Mouse (Mus musculus): ENCODE measurements around the gene Ubl3. TPM values are rescaled to one million over a fixed set of nuclear protein-coding genes. Genes with fewer than 3 reads are reported as not detected.

Gene Ubl3
- total and polyA plus RNA-seq, 3 experiments, result 23.5 to 36.4 (median 34.4) TPM

GRCm38 (mm10) chr5:148550821-148551763, 1.5 kb downstream of the Ubl3 start:
- H3K27me3 ChIP-seq (ENCODE audit: insufficient read depth, low read length), result no peaks in the 10 kb centered on the region
- H3K4me1 ChIP-seq (ENCODE audit: insufficient read depth, low read depth, low read length), result peaks cover 50% of the 10 kb centered on the region
- H3K4me3 ChIP-seq (ENCODE audit: low read depth, low read length), result peak overlapping the region; percentile 83
- DNase-seq (ENCODE audit: low spot score), result no peak
- no peaks in the 10 kb centered on the region for H3K9me3 ChIP-seq (replicated peaks)
- TF ChIP-seq GATA1 (IDR thresholded peaks at IDR 0.05; ENCODE audit: borderline replicate concordance, low read length) (no peak), GATA2 (IDR thresholded peaks at IDR 0.05; ENCODE audit: borderline replicate concordance, low read depth, low read length) (no peak), TAL1 (conservative IDR thresholded peaks at IDR 0.05; ENCODE audit: low read depth, low read length) (no peak), POLR2AphosphoS5 (IDR thresholded peaks at IDR 0.05; ENCODE audit: insufficient replicate concordance, low read depth, low read length) (no peak), CTCF (IDR thresholded peaks at IDR 0.05; ENCODE audit: low read depth, low read length) (no peak)
- no peaks in the 10 kb centered on the region for H3K36me3 ChIP-seq (replicated peaks)
- ATAC-seq (ENCODE audit: extremely low read depth, insufficient number of reproducible peaks, low FRiP score, poor library complexity, severe bottlenecking), result no peak

DNA sequence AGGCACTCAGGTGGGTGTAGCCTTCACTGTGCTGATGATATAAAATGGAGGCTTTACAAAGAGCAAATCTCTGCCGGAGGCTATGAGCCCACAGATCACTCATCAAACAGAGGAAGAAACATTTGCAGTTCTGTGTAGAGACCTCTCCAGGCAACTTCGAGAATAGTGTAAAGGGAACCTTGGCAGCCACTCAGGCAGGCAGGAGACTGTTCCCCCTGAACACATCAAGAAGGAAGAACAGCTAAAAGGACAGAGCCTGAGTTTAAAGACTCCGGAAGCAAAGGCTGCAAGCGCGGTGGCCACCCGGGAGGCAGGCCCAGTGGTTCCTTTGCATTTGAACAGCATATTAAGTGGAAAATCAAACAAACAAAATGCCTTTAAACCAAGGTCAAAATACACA, 2.2 kb downstream of the Ubl3 start:
- peak overlapping the region; percentile 42; the same call in 1 of the 2 replicates for H3K4me3 ChIP-seq (ENCODE audit: low read depth, low read length)
- H3K36me3 ChIP-seq (replicated peaks), result peaks cover under 1% of the 10 kb centered on the region
- no peak for ATAC-seq (ENCODE audit: extremely low read depth, insufficient number of reproducible peaks, low FRiP score, poor library complexity, severe bottlenecking)
- DNase-seq (ENCODE audit: low spot score), result no peak
- peaks cover 51% of the 10 kb centered on the region for H3K4me1 ChIP-seq (ENCODE audit: insufficient read depth, low read depth, low read length)
- no peak for TF ChIP-seq GATA1 (IDR thresholded peaks at IDR 0.05; ENCODE audit: borderline replicate concordance, low read length)
- H3K27me3 ChIP-seq (ENCODE audit: insufficient read depth, low read length), result no peaks in the 10 kb centered on the region
- no peaks in the 10 kb centered on the region for H3K9me3 ChIP-seq (replicated peaks)

- no peaks in the 10 kb centered on the region for H3K27me3 ChIP-seq (ENCODE audit: insufficient read depth, low read length)
- H3K4me1 ChIP-seq (ENCODE audit: insufficient read depth, low read depth, low read length), result peaks cover 47% of the 10 kb centered on the region
- no peaks in the 10 kb centered on the region for H3K9me3 ChIP-seq (replicated peaks)
- peaks cover 5% of the 10 kb centered on the region for H3K36me3 ChIP-seq (replicated peaks)
- DNase-seq (ENCODE audit: low spot score), result no peak
- ATAC-seq (ENCODE audit: extremely low read depth, insufficient number of reproducible peaks, low FRiP score, poor library complexity, severe bottlenecking), result no peak
- TF ChIP-seq CTCF (IDR thresholded peaks at IDR 0.05; ENCODE audit: low read depth, low read length) (no peak), GATA2 (IDR thresholded peaks at IDR 0.05; ENCODE audit: borderline replicate concordance, low read depth, low read length) (no peak), POLR2AphosphoS5 (IDR thresholded peaks at IDR 0.05; ENCODE audit: insufficient replicate concordance, low read depth, low read length) (no peak), TAL1 (conservative IDR thresholded peaks at IDR 0.05; ENCODE audit: low read depth, low read length) (no peak), GATA1 (IDR thresholded peaks at IDR 0.05; ENCODE audit: borderline replicate concordance, low read length) (no peak)
- H3K4me3 ChIP-seq (ENCODE audit: low read depth, low read length), result no peak overlapping the region
Observed at GRCm38 (mm10) chr5:148549307-148549706, 3.3 kb downstream of the Ubl3 start.

DNA sequence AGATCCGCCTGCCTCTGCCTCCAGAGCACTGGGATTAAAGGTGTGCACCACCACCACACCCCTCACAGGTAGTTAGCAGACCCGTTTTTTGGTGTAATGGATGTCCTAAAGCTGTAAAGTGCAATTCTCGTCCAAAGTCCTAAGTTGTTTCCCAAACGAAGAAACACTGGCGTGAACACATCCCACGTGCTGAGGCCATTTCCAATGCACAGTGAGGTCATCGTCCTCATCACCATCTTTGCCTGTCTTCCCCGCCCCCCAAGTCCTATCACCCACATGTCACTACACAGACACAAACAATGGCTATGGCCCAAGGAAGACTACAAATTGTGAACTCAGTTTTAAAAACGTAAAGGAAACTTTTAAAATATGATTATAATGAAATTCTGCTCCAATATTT, 4.0 kb downstream of the Ubl3 start:
- no peaks in the 10 kb centered on the region for H3K9me3 ChIP-seq (replicated peaks)
- peaks cover 43% of the 10 kb centered on the region for H3K4me1 ChIP-seq (ENCODE audit: insufficient read depth, low read depth, low read length)
- H3K36me3 ChIP-seq (replicated peaks), result peaks cover 5% of the 10 kb centered on the region
- ATAC-seq (ENCODE audit: extremely low read depth, insufficient number of reproducible peaks, low FRiP score, poor library complexity, severe bottlenecking) (no peak), DNase-seq (ENCODE audit: low spot score) (no peak)
- no peaks in the 10 kb centered on the region for H3K27me3 ChIP-seq (ENCODE audit: insufficient read depth, low read length)
- no peak overlapping the region for H3K4me3 ChIP-seq (ENCODE audit: low read depth, low read length)
- no peak for TF ChIP-seq POLR2AphosphoS5 (IDR thresholded peaks at IDR 0.05; ENCODE audit: insufficient replicate concordance, low read depth, low read length)
- TF ChIP-seq TAL1 (conservative IDR thresholded peaks at IDR 0.05; ENCODE audit: low read depth, low read length), result no peak
- no peak for TF ChIP-seq GATA1 (IDR thresholded peaks at IDR 0.05; ENCODE audit: borderline replicate concordance, low read length)
- no peak for TF ChIP-seq CTCF (IDR thresholded peaks at IDR 0.05; ENCODE audit: low read depth, low read length)
- TF ChIP-seq GATA2 (IDR thresholded peaks at IDR 0.05; ENCODE audit: borderline replicate concordance, low read depth, low read length), result no peak

DNA sequence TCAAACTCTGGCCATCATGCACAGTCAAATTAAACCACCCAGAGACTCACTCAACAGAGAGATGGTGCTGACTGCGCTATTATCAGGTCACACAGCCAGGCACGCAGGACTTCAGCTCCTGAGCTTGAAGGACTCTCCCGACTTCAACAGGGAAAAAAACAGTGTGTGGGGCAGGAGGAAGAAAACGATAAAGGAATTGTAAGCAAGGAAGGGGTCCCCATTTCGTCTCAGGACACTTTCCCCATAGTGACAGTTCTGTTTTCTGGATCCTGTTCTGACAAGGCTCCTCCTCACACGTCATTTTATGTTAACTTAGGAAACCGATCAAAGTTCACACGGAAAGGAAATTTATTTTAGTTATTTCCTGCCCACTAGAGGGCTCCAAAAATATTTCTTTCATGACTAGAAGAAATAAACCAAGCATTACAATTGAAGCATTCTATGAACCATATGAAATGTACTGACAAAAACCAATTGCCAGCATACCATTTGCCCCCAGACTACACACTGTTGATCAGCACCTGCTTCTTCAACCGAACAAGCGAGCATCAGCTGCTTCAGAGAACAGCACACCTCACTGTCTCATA, 4.6 kb downstream of the Ubl3 start:
- H3K36me3 ChIP-seq (replicated peaks), result peaks cover 5% of the 10 kb centered on the region
- peaks cover 39% of the 10 kb centered on the region for H3K4me1 ChIP-seq (ENCODE audit: insufficient read depth, low read depth, low read length)
- no peak overlapping the region for H3K4me3 ChIP-seq (ENCODE audit: low read depth, low read length)
- DNase-seq (ENCODE audit: low spot score) (no peak), ATAC-seq (ENCODE audit: extremely low read depth, insufficient number of reproducible peaks, low FRiP score, poor library complexity, severe bottlenecking) (no peak)
- no peaks in the 10 kb centered on the region for H3K27me3 ChIP-seq (ENCODE audit: insufficient read depth, low read length)
- TF ChIP-seq GATA1 (IDR thresholded peaks at IDR 0.05; ENCODE audit: borderline replicate concordance, low read length) (no peak), GATA2 (IDR thresholded peaks at IDR 0.05; ENCODE audit: borderline replicate concordance, low read depth, low read length) (no peak), CTCF (IDR thresholded peaks at IDR 0.05; ENCODE audit: low read depth, low read length) (no peak), TAL1 (conservative IDR thresholded peaks at IDR 0.05; ENCODE audit: low read depth, low read length) (no peak), POLR2AphosphoS5 (IDR thresholded peaks at IDR 0.05; ENCODE audit: insufficient replicate concordance, low read depth, low read length) (no peak)
- no peaks in the 10 kb centered on the region for H3K9me3 ChIP-seq (replicated peaks)

GRCm38 (mm10) chr5:148546970-148547369, 5.6 kb downstream of the Ubl3 start:
- Histone ChIP-seq H3K36me3 (replicated peaks) (peaks cover 5% of the 10 kb centered on the region), H3K4me1 (ENCODE audit: insufficient read depth, low read depth, low read length) (peaks cover 43% of the 10 kb centered on the region), H3K9me3 (replicated peaks) (no peaks in the 10 kb centered on the region), H3K4me3 (ENCODE audit: low read depth, low read length) (no peak overlapping the region), H3K27me3 (ENCODE audit: insufficient read depth, low read length) (no peaks in the 10 kb centered on the region)
- no peak for ATAC-seq (ENCODE audit: extremely low read depth, insufficient number of reproducible peaks, low FRiP score, poor library complexity, severe bottlenecking)
- TF ChIP-seq CTCF (IDR thresholded peaks at IDR 0.05; ENCODE audit: low read depth, low read length) (no peak), POLR2AphosphoS5 (IDR thresholded peaks at IDR 0.05; ENCODE audit: insufficient replicate concordance, low read depth, low read length) (no peak), TAL1 (conservative IDR thresholded peaks at IDR 0.05; ENCODE audit: low read depth, low read length) (no peak), GATA1 (IDR thresholded peaks at IDR 0.05; ENCODE audit: borderline replicate concordance, low read length) (no peak), GATA2 (IDR thresholded peaks at IDR 0.05; ENCODE audit: borderline replicate concordance, low read depth, low read length) (no peak)
- DNase-seq (ENCODE audit: low spot score), result no peak
